Mouse (Mus musculus): ENCODE data around the gene Cntnap2. TPM values are rescaled to one million over a fixed set of nuclear protein-coding genes. Genes with fewer than 3 reads are reported as not detected.

The Cntnap2 gene
- total and polyA plus RNA-seq, 2 experiments: not detected

DNA sequence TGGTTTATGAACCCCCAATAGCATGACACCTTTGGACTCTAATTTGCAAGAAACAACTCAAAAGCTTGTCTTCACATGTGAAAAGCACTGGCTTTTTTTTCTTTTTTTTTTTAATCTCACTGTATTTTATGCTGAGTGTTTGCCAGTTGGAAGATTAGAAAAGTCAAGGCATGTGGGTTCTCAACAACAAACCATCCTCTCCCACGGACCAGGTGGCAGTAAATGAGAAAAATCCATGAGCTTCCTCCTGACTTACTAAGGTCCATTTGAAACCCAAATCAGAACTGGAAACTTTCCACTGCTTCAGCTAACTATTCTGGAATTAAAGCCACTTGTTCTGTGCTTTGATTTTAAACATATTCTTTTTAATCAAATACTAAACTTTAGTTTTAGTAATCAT, 784.6 kb downstream of the Cntnap2 start:
- H3K9ac ChIP-seq (ENCODE audit: low read depth, low read length): no peak overlapping the region
- TF ChIP-seq CTCF (IDR thresholded peaks at IDR 0.05; ENCODE audit: low read depth, low read length) (no peak), POLR2A (IDR thresholded peaks at IDR 0.05; ENCODE audit: extremely low read depth, insufficient read depth, low read length) (no peak)
- no peak overlapping the region for H3K4me3 ChIP-seq (ENCODE audit: insufficient read depth, low read depth, low read length)
- H3K4me1 ChIP-seq (ENCODE audit: control insufficient read depth, insufficient read depth, low read length): no peaks in the 10 kb centered on the region
- WGBS: 79% methylated on average over 1 of the region's 1 CpGs
- no peak overlapping the region for H3K27ac ChIP-seq (replicated peaks; ENCODE audit: insufficient read depth, low read depth, low read length)
- H3K79me2 ChIP-seq (ENCODE audit: control insufficient read depth, insufficient read depth, low read length): no peaks in the 10 kb centered on the region
- H3K27me3 ChIP-seq (ENCODE audit: control insufficient read depth, insufficient read depth, low read length): no peaks in the 10 kb centered on the region
- DNase-seq (ENCODE audit: extremely low read depth, low read depth, low spot score): no peak
- no peaks in the 10 kb centered on the region for H3K36me3 ChIP-seq (ENCODE audit: control insufficient read depth, insufficient read depth, low read length)

DNA sequence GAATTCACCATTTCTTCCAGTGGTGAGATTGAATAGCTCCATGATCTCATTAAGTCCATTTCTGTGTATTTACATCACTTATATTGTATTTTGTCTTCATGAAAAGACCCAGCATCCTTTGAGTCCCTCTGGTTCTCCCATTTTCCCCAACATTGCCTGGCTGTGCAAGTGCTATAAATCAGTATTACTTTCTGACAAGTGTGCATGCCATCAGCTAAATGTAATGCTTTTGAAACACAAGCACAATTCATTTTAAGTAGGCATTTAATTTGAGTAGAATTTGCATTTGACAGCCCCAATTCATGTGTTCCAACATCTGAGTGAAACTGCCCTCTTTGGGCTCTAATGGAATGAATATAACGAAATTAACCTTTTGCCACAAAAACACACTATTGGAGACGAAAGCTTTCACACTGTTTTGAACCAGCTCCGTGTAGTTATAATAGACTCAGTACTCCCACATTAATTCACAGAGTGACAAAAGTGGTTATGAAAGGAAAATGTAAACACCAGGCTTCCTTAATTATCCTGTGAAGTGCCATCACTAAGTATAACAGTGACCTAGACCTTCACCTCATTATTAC, 812.3 kb downstream of the Cntnap2 start:
- no peaks in the 10 kb centered on the region for H3K27me3 ChIP-seq (ENCODE audit: control insufficient read depth, insufficient read depth, low read length)
- DNase-seq (ENCODE audit: extremely low read depth, low read depth, low spot score): no peak
- TF ChIP-seq CTCF (IDR thresholded peaks at IDR 0.05; ENCODE audit: low read depth, low read length) (no peak), POLR2A (IDR thresholded peaks at IDR 0.05; ENCODE audit: extremely low read depth, insufficient read depth, low read length) (no peak)

DNA sequence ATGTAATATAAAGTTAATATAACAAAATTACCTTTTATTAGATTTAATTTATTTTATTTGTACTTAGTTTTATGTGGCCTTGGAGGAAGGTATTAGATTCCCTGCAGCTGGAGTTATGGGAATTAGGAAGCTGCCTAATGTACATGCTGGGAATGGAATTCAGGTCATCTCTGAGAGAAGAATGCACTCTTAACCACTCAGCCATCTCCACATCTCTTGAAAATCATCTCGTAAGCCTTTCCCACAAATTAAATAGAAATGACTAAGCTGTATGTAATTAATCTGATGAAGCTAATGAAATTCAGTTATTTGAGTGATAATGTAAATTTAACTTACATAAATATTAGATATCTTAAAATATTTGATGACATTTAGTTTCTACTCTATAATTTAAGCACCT, 826.3 kb downstream of the Cntnap2 start:
- H3K36me3 ChIP-seq (ENCODE audit: control insufficient read depth, insufficient read depth, low read length): no peaks in the 10 kb centered on the region
- DNase-seq (ENCODE audit: extremely low read depth, low read depth, low spot score): no peak
- H3K27me3 ChIP-seq (ENCODE audit: control insufficient read depth, insufficient read depth, low read length): no peaks in the 10 kb centered on the region
- TF ChIP-seq CTCF (IDR thresholded peaks at IDR 0.05; ENCODE audit: low read depth, low read length) (no peak), POLR2A (IDR thresholded peaks at IDR 0.05; ENCODE audit: extremely low read depth, insufficient read depth, low read length) (no peak)
- no peak overlapping the region for H3K27ac ChIP-seq (replicated peaks; ENCODE audit: insufficient read depth, low read depth, low read length)
- no peaks in the 10 kb centered on the region for H3K4me1 ChIP-seq (ENCODE audit: control insufficient read depth, insufficient read depth, low read length)
- no peak overlapping the region for H3K4me3 ChIP-seq (ENCODE audit: insufficient read depth, low read depth, low read length)
- H3K79me2 ChIP-seq (ENCODE audit: control insufficient read depth, insufficient read depth, low read length): no peaks in the 10 kb centered on the region
- no peak overlapping the region for H3K9ac ChIP-seq (ENCODE audit: low read depth, low read length)
- WGBS: 87% methylated on average over 1 of the region's 1 CpGs

More for the DNA sequence above, 812.3 kb downstream of the Cntnap2 start:
- H3K4me3 ChIP-seq (ENCODE audit: insufficient read depth, low read depth, low read length): no peak overlapping the region
- H3K79me2 ChIP-seq (ENCODE audit: control insufficient read depth, insufficient read depth, low read length): no peaks in the 10 kb centered on the region
- no peak overlapping the region for H3K27ac ChIP-seq (replicated peaks; ENCODE audit: insufficient read depth, low read depth, low read length)
- WGBS: 69% methylated on average over 3 of the region's 3 CpGs
- no peaks in the 10 kb centered on the region for H3K36me3 ChIP-seq (ENCODE audit: control insufficient read depth, insufficient read depth, low read length)
- H3K4me1 ChIP-seq (ENCODE audit: control insufficient read depth, insufficient read depth, low read length): no peaks in the 10 kb centered on the region
- no peak overlapping the region for H3K9ac ChIP-seq (ENCODE audit: low read depth, low read length)

DNA sequence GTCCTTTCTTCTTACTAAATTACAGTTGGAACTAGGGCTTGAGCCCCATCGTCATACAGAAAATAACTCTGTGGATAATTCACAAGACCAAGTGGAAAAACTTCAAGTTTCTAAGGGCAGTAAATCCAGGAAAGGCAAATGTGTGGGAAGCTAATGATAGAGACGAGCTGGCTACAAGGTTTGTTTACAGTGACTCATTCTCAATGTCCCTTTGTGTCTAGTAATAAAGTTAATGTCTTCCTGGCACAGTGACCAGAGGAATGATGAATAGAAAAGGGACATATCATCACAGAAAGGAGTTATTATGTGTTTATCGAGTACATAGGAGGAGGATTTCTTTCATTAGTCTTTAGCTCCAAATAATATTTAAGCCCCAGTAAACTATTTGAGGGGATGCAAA, 828.7 kb downstream of the Cntnap2 start:
- no peak overlapping the region for H3K27ac ChIP-seq (replicated peaks; ENCODE audit: insufficient read depth, low read depth, low read length)
- H3K36me3 ChIP-seq (ENCODE audit: control insufficient read depth, insufficient read depth, low read length): no peaks in the 10 kb centered on the region
- no peaks in the 10 kb centered on the region for H3K79me2 ChIP-seq (ENCODE audit: control insufficient read depth, insufficient read depth, low read length)
- TF ChIP-seq CTCF (IDR thresholded peaks at IDR 0.05; ENCODE audit: low read depth, low read length): no peak
- TF ChIP-seq POLR2A (IDR thresholded peaks at IDR 0.05; ENCODE audit: extremely low read depth, insufficient read depth, low read length): no peak
- H3K4me3 ChIP-seq (ENCODE audit: insufficient read depth, low read depth, low read length): no peak overlapping the region
- H3K4me1 ChIP-seq (ENCODE audit: control insufficient read depth, insufficient read depth, low read length): no peaks in the 10 kb centered on the region
- DNase-seq (ENCODE audit: extremely low read depth, low read depth, low spot score): no peak
- no peak overlapping the region for H3K9ac ChIP-seq (ENCODE audit: low read depth, low read length)
- no peaks in the 10 kb centered on the region for H3K27me3 ChIP-seq (ENCODE audit: control insufficient read depth, insufficient read depth, low read length)
- 65% methylated on average over 3 of the region's 3 CpGs for WGBS

DNA sequence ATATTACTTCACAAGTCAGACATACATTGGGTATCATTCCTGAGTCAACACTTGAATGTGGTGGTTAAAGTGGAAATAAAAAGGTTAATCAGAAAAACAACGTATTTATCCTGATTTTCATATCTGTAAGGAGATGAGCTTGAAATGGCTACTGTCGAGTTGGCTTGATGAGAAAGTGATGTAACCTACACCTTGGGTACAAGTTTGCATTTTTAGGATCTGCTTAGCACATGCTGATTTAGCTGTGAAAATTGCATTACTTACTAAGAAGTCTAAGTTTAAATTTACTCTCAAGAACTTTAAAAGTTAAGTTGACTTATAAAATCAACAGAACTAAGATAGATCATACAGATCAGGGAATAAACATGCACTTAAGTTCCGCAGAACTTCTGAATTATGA, 879.1 kb downstream of the Cntnap2 start:
- TF ChIP-seq CTCF (IDR thresholded peaks at IDR 0.05; ENCODE audit: low read depth, low read length) (no peak), POLR2A (IDR thresholded peaks at IDR 0.05; ENCODE audit: extremely low read depth, insufficient read depth, low read length) (no peak)
- H3K27ac ChIP-seq (replicated peaks; ENCODE audit: insufficient read depth, low read depth, low read length): no peak overlapping the region

DNA sequence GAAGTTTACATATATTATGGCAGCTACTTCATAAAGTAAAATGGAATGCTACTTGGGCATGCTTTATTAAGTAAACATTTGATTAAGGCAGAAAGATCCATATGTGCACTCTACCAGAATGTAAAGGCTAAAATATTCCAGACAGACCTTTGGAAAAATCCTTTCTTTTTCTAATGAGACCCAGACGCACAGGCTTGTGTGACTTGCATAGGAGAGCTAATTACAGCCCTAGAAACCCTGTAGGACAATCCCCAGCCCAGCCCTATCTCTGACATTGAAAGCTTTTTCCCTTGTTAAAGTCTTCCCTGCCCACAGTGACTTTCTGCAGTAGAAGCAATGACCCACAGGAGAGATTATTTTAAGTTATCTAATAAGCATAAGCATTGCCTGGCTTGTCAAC, 879.6 kb downstream of the Cntnap2 start:
- Histone ChIP-seq H3K79me2 (ENCODE audit: control insufficient read depth, insufficient read depth, low read length) (no peaks in the 10 kb centered on the region), H3K27ac (replicated peaks; ENCODE audit: insufficient read depth, low read depth, low read length) (no peak overlapping the region), H3K36me3 (ENCODE audit: control insufficient read depth, insufficient read depth, low read length) (no peaks in the 10 kb centered on the region), H3K27me3 (ENCODE audit: control insufficient read depth, insufficient read depth, low read length) (no peaks in the 10 kb centered on the region), H3K9ac (ENCODE audit: low read depth, low read length) (no peak overlapping the region), H3K4me3 (ENCODE audit: insufficient read depth, low read depth, low read length) (no peak overlapping the region), H3K4me1 (ENCODE audit: control insufficient read depth, insufficient read depth, low read length) (no peaks in the 10 kb centered on the region)
- WGBS: 64% methylated on average over 1 of the region's 1 CpGs
- no peak for TF ChIP-seq CTCF (IDR thresholded peaks at IDR 0.05; ENCODE audit: low read depth, low read length)
- no peak for TF ChIP-seq POLR2A (IDR thresholded peaks at IDR 0.05; ENCODE audit: extremely low read depth, insufficient read depth, low read length)
- no peak for DNase-seq (ENCODE audit: extremely low read depth, low read depth, low spot score)

More for the DNA sequence above, 879.1 kb downstream of the Cntnap2 start:
- 67% methylated on average over 3 of the region's 3 CpGs for WGBS
- H3K4me1 ChIP-seq (ENCODE audit: control insufficient read depth, insufficient read depth, low read length): no peaks in the 10 kb centered on the region
- no peak overlapping the region for H3K4me3 ChIP-seq (ENCODE audit: insufficient read depth, low read depth, low read length)
- H3K27me3 ChIP-seq (ENCODE audit: control insufficient read depth, insufficient read depth, low read length): no peaks in the 10 kb centered on the region
- H3K9ac ChIP-seq (ENCODE audit: low read depth, low read length): no peak overlapping the region
- H3K36me3 ChIP-seq (ENCODE audit: control insufficient read depth, insufficient read depth, low read length): no peaks in the 10 kb centered on the region
- no peak for DNase-seq (ENCODE audit: extremely low read depth, low read depth, low spot score)
- H3K79me2 ChIP-seq (ENCODE audit: control insufficient read depth, insufficient read depth, low read length): no peaks in the 10 kb centered on the region

Measured in liver, adult 2 months (tissue).